Mouse (Mus musculus) layer of hippocampus, adult 8-10 months (tissue): ENCODE measurements at regions not wholly inside any gene's neighbourhood (a gene's known extent, or its start where the extent isn't known, plus 50 kb on each side); places are given as distances from the start of the nearest gene placed in this dataset.

Experiments used
- DNase-seq, 2 experiments: peaks; one replicate each; pipeline ENCODE4 v3.0.0; 2022; ENCODE audit warnings: low spot score in 2 of 2

DNA sequence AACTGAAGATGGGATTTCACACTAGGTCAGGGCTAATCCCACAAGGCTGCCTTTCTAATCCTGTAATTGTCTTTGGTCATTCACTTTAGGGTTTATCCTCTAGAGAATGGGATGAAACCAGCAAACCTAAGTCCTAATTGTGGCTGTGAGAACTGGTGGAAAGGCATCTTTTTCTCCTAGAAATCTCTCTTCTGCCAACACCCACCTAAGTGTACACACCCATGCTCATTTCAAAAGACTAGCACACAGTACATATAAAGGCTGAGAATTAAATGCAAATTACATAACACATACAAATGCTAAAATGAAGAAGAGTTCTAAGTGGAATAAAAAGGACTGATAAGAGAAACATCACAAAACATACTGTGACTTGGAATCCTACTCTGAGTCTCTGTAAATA lies 579.5 kb downstream of the Eepd1 start:
- DNase-seq, result no peak

DNA sequence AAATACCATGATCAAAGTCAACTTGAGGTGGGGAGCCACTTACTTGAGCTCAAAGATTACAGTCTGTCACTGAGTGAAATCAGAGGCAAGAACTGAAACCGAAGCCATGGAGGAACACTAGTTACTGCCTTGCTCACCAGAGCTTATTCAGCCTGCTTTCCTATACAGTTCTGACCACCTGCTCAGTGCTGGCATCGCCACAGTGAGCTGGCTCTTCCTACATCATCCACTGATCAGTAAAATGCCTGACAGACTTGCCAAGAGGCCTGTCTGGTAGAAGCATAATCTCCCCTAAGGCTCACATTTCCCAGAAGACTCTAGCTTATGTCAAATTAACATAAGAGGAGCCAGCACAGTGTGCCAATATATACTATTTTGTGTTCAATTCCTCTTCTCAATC lies 595.7 kb downstream of the Eepd1 start:
- DNase-seq, result no peak

DNA sequence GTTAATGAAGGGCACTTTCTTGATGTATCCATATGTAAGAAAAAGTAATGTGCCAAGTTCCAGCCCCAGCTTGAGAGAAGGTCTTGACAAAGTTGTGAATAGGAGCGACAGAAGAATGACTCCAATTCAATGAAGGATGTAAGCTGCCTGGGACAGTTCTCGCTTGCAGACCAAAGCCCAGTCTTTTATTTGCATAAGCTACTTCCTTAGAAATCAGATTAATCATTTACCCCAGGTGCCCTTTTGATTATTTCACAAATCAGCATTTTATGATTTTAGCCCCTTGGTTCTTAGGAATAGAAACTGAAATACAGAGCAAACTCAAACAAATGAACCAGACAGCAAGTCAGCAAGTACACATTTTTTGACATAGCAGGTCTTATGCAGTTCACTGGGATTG lies 605.2 kb downstream of the Eepd1 start:
- DNase-seq, result no peak

DNA sequence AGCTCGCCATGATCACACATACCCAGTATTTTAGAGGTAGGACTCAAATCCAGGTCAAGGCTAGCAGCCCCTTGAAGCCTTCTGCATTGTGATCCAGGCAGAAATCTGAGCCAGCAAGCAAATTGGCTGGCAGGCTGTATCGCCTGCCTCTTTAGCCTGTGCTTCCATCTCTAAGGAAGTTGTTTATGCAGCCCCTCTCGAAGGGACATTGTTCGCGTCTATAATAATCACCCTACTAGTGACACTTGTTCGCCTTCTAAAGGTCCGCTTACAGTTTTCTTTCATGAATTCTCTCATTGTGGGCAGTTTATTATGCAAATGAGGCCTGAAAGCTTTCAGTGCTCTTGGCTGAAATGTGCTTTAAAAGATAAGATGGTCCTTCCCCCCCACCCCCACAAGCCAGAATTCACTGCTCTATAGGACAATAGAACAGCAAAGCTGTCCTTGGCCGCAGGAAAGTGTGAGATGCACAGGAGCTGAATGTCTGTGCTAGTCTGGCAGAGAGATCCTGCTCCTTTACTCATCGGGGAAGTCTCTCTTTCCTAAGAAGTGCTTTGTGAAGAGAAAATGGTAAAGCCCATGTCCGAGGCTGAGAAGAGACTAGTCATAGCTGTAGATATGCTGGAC lies 610.8 kb downstream of the Eepd1 start:
- DNase-seq, result no peak

DNA sequence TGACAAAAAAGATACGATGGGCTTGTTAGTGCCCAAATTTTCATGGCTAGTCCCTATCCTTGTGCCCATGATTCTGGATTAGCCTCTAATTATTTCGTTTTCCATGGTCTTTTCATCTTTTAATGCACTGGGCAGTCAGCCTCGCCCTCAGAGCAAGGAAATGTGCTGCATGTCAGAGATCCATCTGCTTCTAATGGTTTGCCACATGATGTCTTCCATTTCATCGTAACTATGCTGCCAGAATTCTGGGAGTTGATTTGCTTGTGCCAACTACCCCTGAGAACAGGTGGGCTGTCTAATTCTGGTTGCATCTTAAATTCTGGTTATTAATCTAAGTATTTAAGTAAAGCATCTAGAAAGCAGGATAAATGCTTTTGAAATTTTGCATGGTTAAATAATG lies 622.8 kb downstream of the Eepd1 start:
- DNase-seq, result no peak

DNA sequence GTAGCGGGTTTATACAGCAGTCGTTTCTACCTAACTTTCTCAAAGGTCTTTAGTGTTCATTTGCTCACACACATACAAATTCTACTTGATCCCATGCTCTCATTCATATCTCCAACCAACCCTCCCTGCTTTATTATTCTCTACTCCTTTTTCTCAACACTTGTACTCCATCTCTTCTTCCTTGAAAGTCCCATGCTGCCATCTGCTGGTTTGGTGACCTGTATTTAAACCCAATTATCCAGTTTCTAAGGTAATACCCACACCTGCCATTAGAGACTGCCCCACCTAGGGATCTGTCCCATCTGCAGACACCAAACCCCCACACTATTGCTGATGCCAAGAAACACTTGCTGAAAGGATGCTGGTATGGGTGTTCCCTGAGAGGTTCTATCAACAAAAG lies 611.5 kb upstream of the B3gat1 start:
- peak in 1 of 2 experiments; percentile 10 for DNase-seq

DNA sequence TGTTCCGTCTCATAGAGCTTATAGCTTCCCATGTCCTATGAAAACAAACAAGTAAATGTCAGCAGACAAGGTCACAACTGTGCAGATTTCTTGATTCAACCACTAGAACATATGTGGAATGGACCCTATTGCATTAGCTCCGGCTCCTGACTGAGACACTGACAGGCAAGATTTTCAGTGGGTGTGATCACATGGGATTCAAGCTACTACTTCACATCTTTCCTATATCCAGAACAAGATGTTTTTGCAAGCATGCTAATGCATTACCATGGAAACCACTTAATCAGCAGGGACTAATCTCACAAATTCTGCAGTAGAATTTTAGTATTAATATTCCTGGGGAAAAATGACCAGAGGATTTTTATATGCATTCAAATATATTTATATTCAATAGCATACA lies 598.9 kb upstream of the B3gat1 start:
- peak; percentile 15 to 22 for DNase-seq
